Mouse (Mus musculus) liver, postnatal 0 days (tissue): ENCODE results near the gene Gm28961. TPM values are rescaled to one million over a fixed set of nuclear protein-coding genes. Genes with fewer than 3 reads are reported as not detected.
"Not testable (repeated sequence)": the region's sequence is repeated elsewhere in the genome, so short reads cannot be mapped to it uniquely, and the experiment has no call there.

Experiments
- ATAC-seq: fragments of 200-750 bp; cut with Nextera tagmentation; 2 replicates; pipeline ENCODE4 v1.8.0; 2017; ENCODE audit warnings: mild to moderate bottlenecking, moderate library complexity
- DNase-seq: peaks from one replicate; pipeline ENCODE4 v3.0.0-alpha.2; 2016
- H3K27ac ChIP-seq: fragments of 300-500 bp; sonication (generic); 2 replicates; pipeline ENCODE4 v1.5.1; 2014; ENCODE audit warnings: antibody characterized with exemption, moderate library complexity, mild to moderate bottlenecking, low read depth
- H3K27me3 ChIP-seq: fragments of 300-500 bp; sonication (generic); 2 replicates; pipeline ENCODE4 v1.6.1; 2014; ENCODE audit warnings: low read length, control low read depth, mixed read lengths; ENCODE audit not compliant: insufficient read depth
- H3K36me3 ChIP-seq: fragments of 300-500 bp; sonication (generic); replicated peaks from 2 replicates; pipeline ENCODE4 v1.6.1; 2014; ENCODE audit warnings: mild to moderate bottlenecking, control low read depth, low read length, moderate library complexity, mixed read lengths; ENCODE audit not compliant: insufficient read depth
- H3K4me1 ChIP-seq: fragments of 300-500 bp; sonication (generic); 2 replicates; pipeline ENCODE4 v1.6.1; 2014; ENCODE audit warnings: antibody characterized with exemption, mild to moderate bottlenecking, control low read depth; ENCODE audit not compliant: insufficient read depth
- H3K4me2 ChIP-seq: fragments of 300-500 bp; sonication (generic); 2 replicates; pipeline ENCODE4 v1.6.1; 2014; ENCODE audit warnings: low read depth, mild to moderate bottlenecking, low read length, moderate library complexity, mixed read lengths
- H3K4me3 ChIP-seq: fragments of 300-500 bp; sonication (generic); 2 replicates; pipeline ENCODE4 v1.5.1; 2014; ENCODE audit warnings: low read depth, low read length
- H3K9ac ChIP-seq: fragments of 300-500 bp; sonication (generic); replicated peaks from 2 replicates; pipeline ENCODE4 v1.6.1; 2014; ENCODE audit warnings: mild to moderate bottlenecking, moderate library complexity
- H3K9me3 ChIP-seq: fragments of 300-500 bp; sonication (generic); 2 replicates; pipeline ENCODE4 v1.6.1; 2016; ENCODE audit warnings: mild to moderate bottlenecking, control low read depth, low read length, mixed read lengths
- WGBS: fragments of 180-500 bp; shearing (Covaris S2); extraction: QIAGEN DNeasy Blood & Tissue Kit; methylation state at CpG from one replicate; pipeline ENCODE4 v1.1.7; 2014; ENCODE audit not compliant: insufficient replicate concordance; 5-methylcytosine and 5-hydroxymethylcytosine counted together
- polyA plus RNA-seq: library from polyadenylated mRNA; unstranded; fragments of >200 nt; fragmentation: Nextera tagmentation; extraction: Ambion mirVana; gene quantifications from 2 replicates; pipeline ENCODE4 v1.2.1, GENCODE M21; 2015

Gene Gm28961
- polyA plus RNA-seq = not detected in 2 replicates

DNA sequence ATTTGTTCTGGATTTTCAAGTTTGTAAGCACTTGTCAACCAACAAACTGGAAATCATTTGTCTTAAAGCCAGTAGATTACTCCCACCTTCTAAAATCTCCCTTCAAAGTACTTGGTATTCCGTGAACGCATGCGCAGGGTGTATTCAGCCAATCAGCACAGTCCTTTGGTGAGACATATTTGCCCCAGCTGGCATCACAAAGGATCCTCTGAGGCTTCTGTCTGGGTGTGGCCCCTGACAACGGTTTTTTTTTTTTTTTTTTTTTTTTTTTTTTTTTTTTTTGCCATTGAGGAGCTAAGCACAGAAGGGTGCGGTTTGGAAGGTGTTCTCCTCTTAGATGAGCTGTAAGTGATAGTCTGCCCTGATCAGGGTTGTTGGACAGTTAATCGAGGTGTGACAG lies at the start of gene Gm28961:
Gene Gm28961, plus strand, starts transcription at position 301 of the 400 bp plus-strand sequence.
- not testable (repeated sequence) for H3K9ac ChIP-seq, ATAC-seq, H3K4me3 ChIP-seq, H3K27me3 ChIP-seq, H3K36me3 ChIP-seq, H3K27ac ChIP-seq, H3K4me2 ChIP-seq, H3K4me1 ChIP-seq, H3K9me3 ChIP-seq, DNase-seq
- WGBS = no CpG with 5 or more reads among the region's 6 CpGs

Other genes with a start within 250 kb of the Gm28961 start
- gene Gm21943, start 172.0 kb upstream of the Gm28961 start, polyA plus RNA-seq = not detected in 2 replicates